Mouse (Mus musculus): ENCODE measurements around the gene Rbbp4.

Rbbp4 gene

DNA sequence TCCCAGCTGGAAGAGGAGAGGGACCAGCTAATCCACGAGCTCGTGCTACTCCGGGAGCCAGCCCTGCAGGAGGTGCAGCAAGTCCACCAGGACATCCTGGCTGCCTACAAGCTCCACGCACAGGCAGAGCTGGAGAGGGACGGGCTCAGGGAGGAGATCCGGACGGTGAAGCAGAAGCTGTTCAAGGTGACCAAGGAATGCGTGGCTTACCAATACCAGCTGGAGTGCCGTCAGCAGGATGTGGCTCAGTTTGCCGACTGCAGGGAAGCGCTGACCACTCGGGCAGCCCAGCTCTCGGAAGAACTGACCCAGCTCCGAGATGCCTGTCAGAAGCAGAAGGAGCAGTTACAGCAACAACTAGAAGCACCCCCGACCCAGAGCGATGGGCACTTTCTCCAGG is 41.5 kb downstream of the Rbbp4 start:
- no peak for DNase-seq (ENCODE audit: low spot score)

GRCm38 (mm10) chr4:129292831-129293230 is 42.3 kb downstream of the Rbbp4 start:
- no peak for DNase-seq (ENCODE audit: low spot score)

DNA sequence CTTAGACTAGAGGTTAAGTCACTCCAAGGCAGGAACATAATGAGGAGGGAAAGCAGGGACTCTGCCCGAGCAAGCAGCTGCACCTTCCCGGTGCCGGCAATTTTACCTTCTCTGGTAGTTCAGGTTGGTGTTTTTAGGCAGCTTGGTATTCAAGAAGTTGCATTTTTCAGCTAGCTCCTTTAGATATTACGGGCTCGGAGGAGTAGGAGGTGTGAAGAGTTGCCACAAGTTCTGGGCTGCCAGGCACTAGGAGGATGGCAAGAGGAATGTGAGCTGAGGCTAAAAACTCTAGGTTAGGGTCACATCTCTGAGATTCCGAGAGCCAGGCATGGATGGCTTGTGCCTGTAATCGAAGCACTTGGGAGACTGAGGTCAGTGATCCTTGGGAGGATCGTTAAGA is 45.5 kb downstream of the Rbbp4 start:
- DNase-seq (ENCODE audit: low spot score): no peak

- DNase-seq (ENCODE audit: low spot score): no peak
These were observed 47.1 kb downstream of the Rbbp4 start for GRCm38 (mm10) chr4:129288067-129288466.

DNA sequence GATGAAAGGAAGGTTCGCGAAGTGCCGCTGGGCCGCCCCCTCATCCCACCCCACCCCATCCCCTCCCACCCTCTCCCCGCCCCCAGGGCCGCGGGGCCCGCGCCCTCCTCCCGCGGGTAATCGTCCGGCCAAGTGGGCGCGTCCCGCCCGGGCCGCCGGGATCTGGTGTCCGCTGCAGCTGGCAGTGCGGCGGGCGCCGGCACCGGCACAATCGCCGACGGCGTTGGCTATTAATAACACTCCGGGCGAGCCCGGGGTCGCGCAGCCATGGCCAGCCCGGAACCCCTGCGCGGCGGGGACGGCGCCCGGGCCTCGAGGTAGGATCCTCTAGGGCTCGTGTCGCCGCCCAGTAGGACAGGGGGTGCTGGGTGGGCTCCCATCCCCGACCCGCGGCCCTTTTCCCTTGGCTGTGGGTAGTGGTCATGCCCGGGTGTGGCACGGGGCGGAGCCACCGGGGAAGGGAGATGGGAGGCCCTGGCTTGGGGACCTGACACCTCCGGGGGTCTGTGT is 47.6 kb downstream of the Rbbp4 start, which contains the start of gene Sync:
Sync (plus strand) TSS at position 146 of the 510 bp plus-strand sequence.
- no peak for DNase-seq (ENCODE audit: low spot score)

- DNase-seq (ENCODE audit: low spot score): peak; percentile 58
These were observed 48.3 kb downstream of the Rbbp4 start for GRCm38 (mm10) chr4:129286683-129287471.

GRCm38 (mm10) chr4:129286001-129286682 is 49.0 kb downstream of the Rbbp4 start:
- DNase-seq (ENCODE audit: low spot score): no peak

GRCm38 (mm10) chr4:129284685-129285084 is 50.5 kb downstream of the Rbbp4 start:
- DNase-seq (ENCODE audit: low spot score): no peak

- no peak for DNase-seq (ENCODE audit: low spot score)
These were observed 51.9 kb downstream of the Rbbp4 start for GRCm38 (mm10) chr4:129283226-129283625.

- no peak for DNase-seq (ENCODE audit: low spot score)
These were observed 52.4 kb downstream of the Rbbp4 start for GRCm38 (mm10) chr4:129282786-129283185.

DNA sequence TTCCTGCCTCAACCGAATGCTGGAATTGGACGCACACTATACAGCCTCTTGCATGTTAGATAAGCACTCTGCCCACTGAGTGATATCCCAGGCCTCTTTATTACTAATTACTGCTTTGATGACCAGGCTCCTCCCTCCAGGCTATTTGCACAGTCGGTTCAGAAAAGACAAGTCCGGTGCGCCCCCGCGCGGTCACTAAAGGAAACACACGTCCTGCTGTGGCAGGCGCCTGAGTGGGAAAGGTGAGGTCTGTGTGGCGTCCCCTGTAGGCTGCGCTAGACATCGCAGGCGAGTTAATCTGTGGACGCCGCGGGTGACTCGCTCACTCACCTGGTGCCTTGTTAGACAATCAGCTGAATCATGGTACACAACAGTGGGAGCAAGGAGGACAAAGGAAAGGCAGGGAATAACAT is 58.7 kb downstream of the Rbbp4 start:
- DNase-seq (ENCODE audit: low spot score): peak; percentile 94

GRCm38 (mm10) chr4:129272756-129273046 is 62.5 kb downstream of the Rbbp4 start:
- no peak for DNase-seq (ENCODE audit: low spot score)

DNA sequence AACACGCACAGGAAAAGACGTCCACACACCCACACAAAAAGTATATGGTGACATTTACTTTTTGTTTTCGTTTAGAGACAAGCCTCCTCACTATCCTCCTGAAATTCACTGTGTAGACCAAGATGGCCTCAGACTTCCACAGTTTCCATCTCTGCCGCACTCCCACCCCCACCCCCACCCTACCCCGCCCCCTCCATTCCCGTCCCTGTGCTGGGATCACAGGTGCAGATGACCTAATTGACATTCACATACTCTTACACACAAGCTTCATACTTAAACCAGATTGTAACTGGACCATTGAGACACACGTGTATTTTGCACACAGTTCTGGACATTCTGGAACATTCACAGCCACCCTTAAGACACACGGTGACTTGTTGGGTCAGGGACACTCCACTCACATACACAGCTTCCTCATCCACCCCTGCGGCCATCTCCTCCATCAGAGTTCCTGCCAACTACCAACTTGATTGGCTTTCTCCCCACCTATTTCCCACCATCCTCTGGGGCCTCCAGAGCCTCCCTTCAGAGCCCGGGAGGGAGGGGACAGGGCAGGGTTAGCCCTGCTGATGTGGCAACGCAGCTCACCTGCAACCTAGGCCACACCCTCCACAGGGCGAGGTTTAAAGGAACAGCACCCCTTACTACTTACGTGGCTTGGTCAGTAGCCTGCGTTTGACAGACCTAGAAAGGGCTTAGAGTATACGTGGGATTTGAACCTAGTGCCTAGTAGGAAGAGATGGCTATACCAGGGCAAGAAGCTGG is 63.0 kb downstream of the Rbbp4 start:
- no peak for DNase-seq (ENCODE audit: low spot score)

- no peak for DNase-seq (ENCODE audit: low spot score)
These were observed 66.5 kb downstream of the Rbbp4 start for GRCm38 (mm10) chr4:129268698-129269097.

GRCm38 (mm10) chr4:129266821-129267220 is 68.3 kb downstream of the Rbbp4 start:
- peak; percentile 36 for DNase-seq (ENCODE audit: low spot score)

DNA sequence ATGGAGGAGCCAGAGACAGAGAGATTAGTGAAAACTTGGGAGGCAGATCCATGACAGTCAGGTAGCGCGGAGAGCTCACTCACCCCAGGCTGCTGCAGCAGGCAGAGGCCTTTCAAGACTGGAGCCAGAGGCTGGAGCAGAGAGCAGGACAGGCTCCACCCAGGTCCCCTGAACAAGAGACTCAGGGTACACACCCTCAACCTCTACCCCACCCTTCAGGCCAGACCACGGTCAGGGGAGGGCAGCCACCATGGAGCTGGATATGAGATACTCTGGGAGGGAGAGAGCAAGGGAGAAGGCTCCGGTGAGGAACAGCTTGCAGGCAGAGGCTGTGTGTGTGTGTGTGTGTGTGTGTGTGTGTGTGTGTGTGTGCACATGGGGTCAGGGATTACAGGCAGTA is 69.0 kb downstream of the Rbbp4 start:
- DNase-seq (ENCODE audit: low spot score): no peak

DNA sequence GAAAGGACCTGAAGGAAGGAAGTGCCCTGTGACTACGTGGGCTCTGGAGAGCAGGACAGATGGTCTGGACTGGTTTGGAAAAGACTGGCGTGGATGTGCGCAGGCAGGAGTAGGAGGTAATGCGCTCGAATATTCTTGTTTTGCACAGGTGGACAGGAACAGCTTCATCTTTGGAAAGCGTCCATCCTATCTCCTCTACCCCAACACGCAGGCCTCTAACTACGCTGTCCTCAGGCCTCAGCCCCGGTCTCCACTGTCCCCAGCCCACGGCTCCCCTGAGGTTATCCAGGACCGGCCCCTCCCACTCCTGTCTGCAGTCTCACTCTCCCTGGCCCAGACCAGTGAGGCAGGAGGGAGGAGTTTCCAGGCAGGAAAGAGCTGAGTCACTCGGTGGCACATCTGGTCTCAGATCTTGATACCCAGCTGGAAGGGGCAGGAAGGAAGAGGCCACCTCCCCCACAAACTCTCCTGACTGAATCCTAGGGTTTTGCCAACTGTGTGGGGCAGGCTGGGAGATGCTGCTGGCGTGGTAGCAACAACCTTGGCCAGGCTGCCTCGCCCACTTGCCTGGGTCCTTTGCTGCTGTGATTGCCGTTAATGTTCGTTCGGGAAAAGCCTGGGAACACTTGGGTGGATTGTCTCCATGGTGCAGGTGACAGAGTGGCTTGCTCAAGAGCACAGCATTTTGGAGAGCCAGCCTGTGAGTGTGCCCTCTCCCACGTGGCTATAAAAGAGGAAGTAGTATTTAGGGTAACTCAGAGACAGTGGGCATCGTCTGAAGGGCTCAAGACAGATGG is 71.7 kb downstream of the Rbbp4 start:
- DNase-seq (ENCODE audit: low spot score): peak; percentile 70

- DNase-seq (ENCODE audit: low spot score): no peak
These were observed 74.0 kb downstream of the Rbbp4 start, which contains the start of gene C77080 for GRCm38 (mm10) chr4:129261196-129261595. Gene C77080 (minus strand): TSS chr4:129261404.

GRCm38 (mm10) chr4:129260678-129261077 is 74.5 kb downstream of the Rbbp4 start:
- DNase-seq (ENCODE audit: low spot score): no peak

GRCm38 (mm10) chr4:129259101-129259500 is 76.1 kb downstream of the Rbbp4 start:
- DNase-seq (ENCODE audit: low spot score): no peak

All from embryo, embryonic 10.5 days (tissue).